Mouse (Mus musculus) MEL (cell line): ENCODE data around the gene Proca1.

Experiments
- CTCF ChIP-seq, 3 experiments: IDR thresholded peaks in 2 of 3; conservative IDR thresholded peaks in 1 of 3; 2 replicates each; pipeline ENCODE4 v1.5.1; 2011 to 2012; ENCODE audit warnings: low read length in 3 of 3, low read depth in 2 of 3, mild to moderate bottlenecking in 2 of 3, improper control_type of control experiment in 1 of 3, inconsistent platforms in 1 of 3, mixed read lengths in 1 of 3, moderate library complexity in 1 of 3; ENCODE audit not compliant: control insufficient read depth in 1 of 3, insufficient read depth in 1 of 3, poor library complexity in 1 of 3, severe bottlenecking in 1 of 3
- ELF1 ChIP-seq: IDR thresholded peaks from 2 replicates; pipeline ENCODE4 v1.6.1; 2014; ENCODE audit warnings: low read depth, mild to moderate bottlenecking, inconsistent platforms, low read length, improper control_type of control experiment, moderate library complexity
- MAFK ChIP-seq: IDR thresholded peaks from 2 replicates; pipeline ENCODE4 v1.6.1; 2011; ENCODE audit warnings: low read depth, mild to moderate bottlenecking, low read length, improper control_type of control experiment, borderline replicate concordance

GRCm38 (mm10) chr11:78162504-78162903 lies 30.7 kb upstream of the Proca1 start:
- TF ChIP-seq ELF1 (no peak), CTCF (IDR thresholded peaks at IDR 0.05 in 2 of 3, conservative IDR thresholded peaks at IDR 0.05 in 1 of 3; ENCODE audit: control insufficient read depth in 1 of 3, insufficient read depth in 1 of 3, low read depth in 2 of 3, low read length in 3 of 3, poor library complexity in 1 of 3, severe bottlenecking in 1 of 3) (no peak), MAFK (no peak)
